Mouse (Mus musculus) layer of hippocampus, adult 6 months (tissue): ENCODE measurements around the gene Spin2g. TPM values are rescaled to one million over a fixed set of nuclear protein-coding genes. Genes with fewer than 3 reads are reported as not detected.

Source experiments
- long read RNA-seq, 2 experiments: library from polyadenylated mRNA; unstranded; transcript quantifications; one replicate each; pipeline ENCODE4 v2.0.0; 2019 to 2020
- polyA plus RNA-seq: library from polyadenylated mRNA; unstranded; fragments of <200 nt; fragmentation: Nextera tagmentation; gene quantifications from 2 replicates; pipeline ENCODE4 v1.2.3, GENCODE M21; 2021

Spin2g gene
- not detected in 2 replicates for polyA plus RNA-seq
- long read RNA-seq, experiment 1 = 0 reads
- long read RNA-seq, experiment 2 = 0 reads

GRCm38 (mm10) chrX:34238633-34239032, at the start of gene Spin2g:
Gene Spin2g (minus strand): TSS chrX:34238733.

Other genes starting within 250 kb of the Spin2g start
- not detected in 2 replicates for gene Btbd35f9, start 77.2 kb downstream of the Spin2g start, polyA plus RNA-seq
- not detected in 2 replicates for gene Btbd35f8, start 211.8 kb upstream of the Spin2g start, polyA plus RNA-seq